Mouse (Mus musculus) adipocyte (in vitro differentiated cells): ENCODE data around the gene Timm8a2.
A peak's percentile ranks its signal among the peaks of the same experiment; 100 is the strongest.
"Not testable (repeated sequence)": the region's sequence is repeated elsewhere in the genome, so short reads cannot be mapped to it uniquely, and the experiment has no call there.

Experiments used
- DNase-seq: peaks from one replicate; pipeline ENCODE4 v3.0.0-alpha.2; 2016; ENCODE audit warnings: low spot score

Timm8a2 gene

DNA sequence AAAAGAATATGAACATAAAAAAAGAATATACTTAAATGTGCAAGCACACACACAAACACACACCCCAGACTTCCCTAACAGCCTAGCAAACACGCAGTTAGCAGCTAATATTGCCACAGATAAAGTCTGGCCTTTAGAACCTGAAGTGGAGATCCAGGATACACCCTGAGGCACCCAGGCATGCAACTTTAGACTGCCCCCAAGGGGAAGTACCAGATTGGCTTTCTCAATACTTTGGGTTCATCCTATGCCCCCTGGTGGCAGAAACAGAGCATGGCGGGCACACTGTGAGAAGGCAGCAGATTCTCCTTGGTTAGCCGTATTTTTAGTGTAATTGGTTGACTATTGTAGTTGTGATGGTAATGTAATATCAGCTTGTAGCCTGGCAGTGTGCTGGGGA is 26.2 kb downstream of the Timm8a2 start:
- DNase-seq = peak; percentile 90

DNA sequence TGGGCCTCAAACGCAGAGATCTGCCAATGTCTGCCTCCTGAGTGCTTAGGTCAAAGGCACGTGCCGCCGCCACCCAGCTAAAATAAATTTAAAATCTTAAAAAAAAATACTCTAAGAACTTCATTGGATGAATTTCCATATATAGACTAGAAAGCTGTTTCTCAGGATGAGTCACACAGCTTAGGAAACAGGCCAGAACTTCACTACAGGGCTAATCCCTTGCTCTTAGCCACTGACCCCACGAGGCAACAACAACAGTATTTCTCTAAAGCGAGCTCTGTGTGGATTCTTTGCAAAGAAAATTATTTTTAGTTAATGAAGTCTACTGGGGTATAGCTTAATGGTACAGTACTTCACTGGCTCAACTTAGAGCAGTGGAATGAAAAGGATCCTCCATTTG is 26.9 kb downstream of the Timm8a2 start:
- DNase-seq = no peak

DNA sequence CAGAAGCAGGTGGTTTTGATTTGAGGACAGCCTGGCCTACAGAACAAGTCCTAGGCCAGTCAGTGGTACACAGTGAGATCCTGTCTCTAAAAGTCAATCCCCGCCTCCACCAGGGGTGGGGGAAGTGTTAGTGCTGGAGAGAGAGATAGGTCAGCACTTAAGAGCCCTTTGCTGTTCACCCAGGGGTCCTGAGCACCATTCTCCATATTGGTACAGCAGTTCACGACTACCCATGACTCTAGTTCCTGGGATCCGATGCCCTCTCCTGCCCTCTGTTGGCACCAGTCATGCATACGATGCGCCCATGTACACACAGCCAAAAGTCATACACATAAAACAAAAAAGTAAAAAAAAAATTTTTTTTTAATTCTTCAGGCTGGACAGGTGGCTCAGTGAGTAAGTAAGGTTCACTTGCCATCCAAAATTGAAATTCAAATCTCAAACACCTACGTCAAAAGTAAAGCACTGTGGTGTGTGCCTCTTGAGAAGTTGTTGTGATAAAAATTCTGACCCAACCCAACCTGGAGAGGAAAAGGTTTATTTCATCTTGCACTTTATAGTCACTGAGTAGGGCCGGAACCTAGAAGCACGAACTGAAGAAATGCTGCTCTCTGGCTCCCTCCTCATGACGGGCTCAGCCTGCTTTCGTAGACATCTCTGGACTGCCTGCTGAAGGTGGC is 28.1 kb downstream of the Timm8a2 start:
- no peak for DNase-seq

DNA sequence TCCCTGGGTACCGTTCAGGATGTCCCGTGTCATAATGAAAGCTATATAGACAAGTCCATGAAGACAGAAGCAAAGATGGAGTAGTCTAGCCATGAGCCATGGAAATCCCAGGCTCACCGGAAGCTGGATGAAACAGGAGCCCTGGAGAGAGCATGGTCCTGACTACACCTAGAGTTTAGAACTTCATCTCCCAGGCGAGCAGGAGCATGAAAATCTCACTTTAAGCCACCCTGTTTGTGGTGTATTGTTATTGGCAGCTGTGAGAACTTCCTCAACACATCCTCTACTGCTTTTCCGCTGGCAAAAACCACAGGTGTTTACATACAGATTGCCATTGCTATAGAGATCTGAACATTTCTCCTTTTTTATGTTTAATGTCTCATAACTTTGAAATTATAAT is 29.1 kb downstream of the Timm8a2 start:
- no peak for DNase-seq

DNA sequence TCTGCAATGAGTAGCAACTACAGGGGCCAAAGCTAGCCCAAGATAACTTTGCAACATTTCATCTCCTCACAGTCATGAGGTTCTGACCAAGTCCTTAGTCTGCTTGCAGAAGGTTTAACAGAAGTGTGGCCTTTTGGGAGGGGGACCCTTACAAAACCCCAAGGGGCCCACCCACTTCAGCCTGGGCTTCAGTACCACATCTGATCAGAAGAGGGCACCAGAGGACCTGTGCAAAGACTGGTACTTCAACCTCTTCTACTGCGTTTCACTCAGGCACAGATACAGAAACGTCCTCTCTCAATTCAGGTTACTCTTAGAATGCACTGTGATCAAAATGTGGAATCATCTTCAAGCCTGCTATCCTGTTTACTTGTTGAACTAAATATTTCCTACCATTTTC is 30.0 kb downstream of the Timm8a2 start:
- peak; percentile 63 for DNase-seq

DNA sequence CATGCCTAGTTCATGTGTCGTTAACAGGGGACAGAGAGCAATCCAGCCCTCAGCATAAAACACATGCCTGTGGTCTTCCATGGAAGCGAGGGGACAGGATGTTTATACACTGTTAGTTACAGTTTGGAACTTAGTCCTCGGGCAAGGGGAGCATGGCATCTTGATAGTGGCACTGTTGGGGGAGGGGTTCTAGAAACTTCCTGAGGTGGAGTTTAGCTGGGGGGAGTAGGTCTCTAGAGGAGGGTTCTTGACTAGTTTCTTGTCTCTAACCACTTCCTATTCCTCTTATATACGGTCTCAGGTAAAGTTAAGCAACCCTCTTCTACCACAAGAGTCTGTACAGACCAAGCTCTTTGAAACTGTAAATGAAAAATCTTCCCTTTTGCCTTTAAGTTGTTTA is 31.8 kb downstream of the Timm8a2 start:
- DNase-seq = no peak

DNA sequence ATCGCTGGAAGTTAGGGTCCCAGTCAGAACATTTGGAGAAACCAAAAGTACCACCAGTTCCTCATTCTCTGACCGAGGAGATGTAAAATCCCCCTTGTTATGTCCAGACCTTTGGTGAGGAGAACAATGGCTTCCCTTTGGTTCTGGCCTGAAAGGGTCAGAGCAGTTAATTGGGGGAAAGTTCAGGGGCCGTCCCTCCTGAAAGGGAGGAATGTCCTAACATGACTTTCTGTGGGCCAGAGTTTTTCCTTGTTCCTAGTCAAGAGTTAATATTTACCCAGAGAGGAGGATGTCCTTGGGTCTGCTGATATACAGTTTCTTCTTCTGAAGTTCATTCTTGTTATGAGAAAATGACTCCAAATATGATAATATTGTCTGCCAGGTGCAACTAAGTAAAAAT is 33.6 kb downstream of the Timm8a2 start:
- DNase-seq = not testable (repeated sequence)

DNA sequence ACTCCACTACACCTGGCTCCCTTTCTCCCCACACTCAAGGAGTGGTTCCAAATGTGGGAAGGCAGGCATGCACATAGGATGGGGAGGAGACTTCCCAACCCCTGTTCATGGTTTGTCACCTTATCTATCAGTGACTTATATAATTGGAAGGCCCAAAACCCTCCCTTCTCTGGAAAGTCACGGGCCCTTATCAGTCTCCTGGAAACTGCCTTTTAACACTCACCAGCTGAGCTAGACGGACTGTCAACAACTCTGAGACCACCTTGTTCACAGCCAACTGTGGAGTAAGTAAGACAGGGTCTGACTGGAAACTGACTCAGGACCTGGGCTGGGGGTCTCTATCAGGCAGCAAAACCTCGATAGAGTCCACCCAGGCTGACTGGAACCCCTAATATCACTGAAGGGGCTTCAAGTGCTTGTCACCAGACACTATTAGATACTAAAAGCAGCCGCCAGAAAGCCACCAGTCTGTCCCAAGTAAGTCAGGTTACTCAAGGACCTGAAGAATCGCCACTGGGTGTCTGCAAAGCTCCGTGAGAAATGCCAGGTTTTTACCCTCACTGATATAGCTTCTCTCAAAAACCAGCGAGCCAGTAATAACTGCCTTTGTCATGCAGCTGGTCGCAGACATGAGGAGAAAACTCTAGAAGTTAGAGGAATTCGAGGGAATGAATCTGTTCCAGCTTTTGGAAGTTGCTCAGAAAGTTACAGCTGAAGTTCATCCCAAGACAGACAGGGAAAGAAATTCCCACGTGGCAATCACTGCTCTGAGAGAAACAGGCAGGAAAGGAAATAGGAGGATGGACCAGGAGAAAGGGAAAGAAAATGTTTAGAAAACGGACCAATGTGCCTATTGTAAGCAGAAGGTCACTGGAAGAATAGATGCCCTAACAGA is 34.6 kb downstream of the Timm8a2 start:
- peak; percentile 37 for DNase-seq

DNA sequence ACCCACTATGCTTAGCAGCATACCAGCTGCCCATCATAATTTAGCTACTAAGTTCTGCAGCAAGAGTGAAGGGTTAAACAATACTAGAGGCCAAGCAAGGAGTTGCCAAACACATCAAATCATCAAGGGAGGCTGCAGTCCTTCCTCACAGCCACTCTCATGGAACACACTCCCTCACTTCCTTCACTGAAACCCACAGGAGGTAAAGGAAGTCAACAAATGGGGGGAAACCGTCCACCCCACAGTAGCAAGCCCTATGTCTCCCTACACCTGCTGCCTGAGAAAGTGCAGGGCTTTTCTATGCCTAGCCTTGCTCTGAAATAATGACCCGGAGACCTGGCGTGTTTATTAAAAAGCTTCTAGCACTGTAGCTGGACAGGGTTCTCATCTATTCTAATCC is 35.5 kb downstream of the Timm8a2 start:
- DNase-seq = no peak

DNA sequence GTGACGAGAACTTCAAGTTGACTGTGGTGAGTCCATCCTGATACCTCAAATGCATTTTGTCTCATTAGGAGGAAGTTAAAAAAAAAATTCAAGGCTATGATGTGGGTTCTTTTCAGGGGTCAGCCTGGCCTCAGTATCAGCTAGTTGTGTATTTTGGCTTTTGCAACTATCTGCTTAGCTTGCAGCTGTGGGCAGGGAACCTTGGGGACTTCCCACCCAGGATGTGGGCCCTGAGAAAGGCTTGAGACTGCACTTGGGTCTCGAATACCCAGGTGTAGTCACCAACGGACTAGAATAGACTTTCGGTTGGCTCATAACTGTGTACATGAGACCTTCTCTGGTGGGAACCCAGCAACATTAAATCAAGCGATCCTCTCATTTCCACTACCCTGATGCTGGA is 38.9 kb downstream of the Timm8a2 start:
- DNase-seq = no peak

DNA sequence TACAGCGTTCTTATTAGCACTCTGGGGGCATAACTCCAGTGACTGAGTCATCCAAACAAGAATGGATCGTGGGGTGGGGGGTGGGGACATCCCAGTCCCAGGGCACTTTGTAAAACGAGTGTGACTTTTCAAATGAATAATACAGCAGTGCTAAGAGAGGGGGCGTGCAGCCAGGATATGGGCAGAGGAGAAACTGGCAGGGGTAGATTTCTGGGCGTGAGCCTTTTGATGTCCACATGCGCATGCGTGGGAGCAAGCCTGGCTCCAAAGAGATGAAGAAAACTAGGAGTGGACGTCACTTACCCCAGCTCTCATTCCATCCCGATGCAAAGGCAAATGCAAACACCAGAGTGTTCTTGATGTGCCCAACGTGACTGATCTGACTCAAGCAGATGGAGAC is 39.9 kb downstream of the Timm8a2 start:
- no peak for DNase-seq

DNA sequence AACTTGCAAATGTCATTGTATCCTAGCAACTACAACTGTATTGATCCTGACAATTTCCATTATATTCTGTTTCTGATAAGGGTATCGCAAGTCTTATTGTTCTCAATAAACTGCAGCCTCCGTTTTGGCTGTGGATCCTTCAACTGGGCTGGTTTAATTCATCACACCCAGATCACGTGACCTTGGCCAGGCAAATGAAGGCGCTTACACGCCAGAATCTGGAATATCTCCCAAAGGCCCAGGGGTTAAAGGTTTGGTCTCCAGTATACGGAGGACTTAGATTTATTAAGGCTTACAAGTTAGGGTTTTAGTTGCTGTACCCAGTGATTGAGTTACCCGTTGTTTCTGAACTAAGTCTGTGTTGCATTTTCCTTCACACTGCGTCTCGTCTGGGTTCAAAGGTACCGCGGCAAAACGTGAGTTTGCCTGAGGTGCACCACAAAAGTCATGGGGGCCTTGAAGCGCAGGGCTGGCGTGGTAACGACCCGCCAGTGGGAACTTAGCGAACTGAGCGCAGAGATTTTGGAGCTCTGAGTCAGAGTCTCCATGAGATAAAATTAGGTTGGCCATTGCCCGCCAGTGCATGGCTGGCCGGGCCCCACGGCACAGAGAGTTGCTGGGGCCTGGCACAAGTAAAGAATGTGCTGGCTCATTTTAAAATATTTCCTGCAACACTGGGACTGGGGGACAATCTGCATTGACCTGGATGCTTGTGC is 41.2 kb downstream of the Timm8a2 start:
- no peak for DNase-seq

DNA sequence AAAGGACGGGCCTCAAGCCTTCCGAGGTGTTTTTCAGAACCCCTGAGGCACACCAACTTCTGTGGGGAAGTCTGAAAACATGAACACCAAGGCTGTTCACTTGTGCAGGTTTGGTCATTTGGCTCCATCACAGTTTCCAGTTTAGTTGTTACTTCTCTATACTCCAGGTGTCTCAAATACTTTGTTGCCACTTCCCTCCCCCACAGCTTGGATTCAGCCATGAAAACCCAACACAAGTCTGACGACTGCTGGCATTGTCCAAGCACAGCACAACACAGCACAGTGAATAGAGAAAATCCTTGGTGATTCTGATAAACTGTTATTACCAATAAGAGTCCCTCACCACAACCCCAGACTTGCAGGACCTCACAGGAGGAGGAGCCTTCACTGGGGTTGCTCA is 42.5 kb downstream of the Timm8a2 start:
- no peak for DNase-seq

DNA sequence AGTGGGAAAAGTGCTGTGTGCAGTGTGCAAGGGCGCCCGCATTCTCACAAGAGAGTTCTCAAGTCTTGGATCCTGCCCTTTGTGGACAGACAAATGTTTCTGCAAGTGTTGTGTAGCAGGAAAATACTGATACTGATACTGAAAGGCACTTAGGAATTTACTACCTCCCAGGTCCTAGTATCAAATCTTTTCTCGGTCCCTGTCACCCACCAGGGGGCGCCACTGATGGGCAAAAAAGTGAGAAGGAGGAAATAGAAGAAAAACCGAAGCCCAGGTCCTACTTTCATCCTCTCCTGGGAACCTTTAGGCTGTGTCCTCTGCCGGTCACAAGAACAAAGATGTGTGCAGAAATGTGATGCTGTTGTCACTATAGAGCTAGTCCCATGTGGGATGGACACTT is 45.0 kb downstream of the Timm8a2 start:
- peak; percentile 64 for DNase-seq

DNA sequence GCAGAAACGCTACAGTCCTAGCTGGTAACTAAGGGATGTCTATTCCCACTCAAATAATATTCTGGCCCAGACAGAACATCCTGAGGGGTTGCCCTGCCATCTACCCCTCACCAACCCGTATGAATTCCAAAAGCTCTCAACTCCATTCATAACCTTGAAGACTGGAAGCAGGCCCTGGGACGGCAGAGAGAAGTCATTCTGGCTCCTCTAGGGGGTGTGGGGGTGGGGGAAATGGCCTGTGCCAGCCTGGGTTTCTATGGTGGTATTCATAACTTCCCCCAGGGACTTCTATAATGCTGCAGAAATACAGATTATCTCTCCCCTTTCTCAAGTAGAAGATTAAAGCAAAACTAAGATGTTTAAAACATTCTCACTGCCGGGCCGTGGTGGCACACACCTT is 45.4 kb downstream of the Timm8a2 start:
- no peak for DNase-seq

DNA sequence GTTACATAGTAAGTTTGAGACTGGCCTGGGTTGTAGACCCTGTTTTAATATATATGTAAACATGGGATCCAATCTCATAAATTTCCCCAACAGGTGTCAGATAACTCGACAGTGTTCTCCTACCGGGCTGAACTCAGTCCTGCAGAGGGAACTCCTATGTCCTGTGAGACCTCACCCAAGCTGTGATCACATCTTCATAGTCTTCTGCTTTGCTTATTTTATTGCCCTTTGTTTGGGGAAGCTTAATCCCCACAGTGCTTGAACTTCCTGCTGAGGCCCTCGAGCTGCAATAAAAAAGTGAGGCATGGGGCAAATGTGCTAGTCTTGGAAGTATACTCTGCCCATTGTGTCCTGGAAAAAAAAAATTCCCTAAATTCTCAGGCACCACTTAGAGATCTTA is 46.8 kb downstream of the Timm8a2 start:
- no peak for DNase-seq

DNA sequence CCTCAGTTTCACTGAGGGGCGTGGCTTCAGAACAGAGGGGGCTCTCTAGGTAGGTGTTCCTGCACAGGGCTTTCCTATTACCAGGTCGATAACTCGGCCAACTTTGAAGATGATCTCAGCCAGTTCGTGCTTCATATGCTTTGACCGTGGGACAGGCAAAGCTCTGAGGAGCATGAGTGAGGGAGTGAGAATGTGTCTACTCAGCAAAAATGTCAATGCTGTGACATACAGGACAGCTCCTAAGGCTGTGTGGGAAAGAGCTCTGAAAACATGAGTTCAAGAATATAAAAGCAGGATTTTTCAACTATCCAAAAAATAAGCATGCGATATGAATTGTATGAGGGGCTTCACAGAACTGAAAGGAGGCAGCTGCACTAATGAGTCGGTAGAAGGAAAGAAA is 49.0 kb downstream of the Timm8a2 start:
- no peak for DNase-seq

DNA sequence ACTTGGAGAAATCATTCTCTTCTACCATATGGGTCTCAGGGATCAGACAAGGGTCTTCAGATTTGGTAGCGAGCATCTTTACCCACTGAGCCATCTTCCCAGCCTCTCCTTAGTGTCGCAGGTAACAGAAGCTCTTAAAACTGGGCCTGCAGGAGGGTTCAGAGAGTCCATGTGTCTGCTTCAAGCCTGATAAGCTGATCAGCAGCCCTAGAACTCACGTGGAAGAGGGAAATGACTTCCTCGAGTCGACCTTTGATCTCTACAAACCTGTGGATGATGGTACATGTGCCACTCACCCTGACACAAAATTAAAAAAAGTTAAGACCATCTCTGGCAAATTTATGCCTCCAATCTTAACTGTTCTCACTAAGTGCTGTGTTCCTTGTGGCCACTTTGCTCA is 53.5 kb downstream of the Timm8a2 start:
- DNase-seq = no peak
